Mouse (Mus musculus) embryonic fibroblast, embryonic 13.5 days (primary cell): Measurements from ENCODE around the gene Ugt1a9.

ENCODE experiments used
- CTCF ChIP-seq: IDR thresholded peaks from 2 replicates; pipeline ENCODE4 v1.5.1; 2011; ENCODE audit warnings: mild to moderate bottlenecking, control low read depth, low read length, moderate library complexity, borderline replicate concordance; ENCODE audit not compliant: insufficient read depth
- POLR2A ChIP-seq: IDR thresholded peaks from 2 replicates; pipeline ENCODE4 v1.6.1; 2011; ENCODE audit warnings: low read depth, mild to moderate bottlenecking, control low read depth, low read length, moderate library complexity

DNA sequence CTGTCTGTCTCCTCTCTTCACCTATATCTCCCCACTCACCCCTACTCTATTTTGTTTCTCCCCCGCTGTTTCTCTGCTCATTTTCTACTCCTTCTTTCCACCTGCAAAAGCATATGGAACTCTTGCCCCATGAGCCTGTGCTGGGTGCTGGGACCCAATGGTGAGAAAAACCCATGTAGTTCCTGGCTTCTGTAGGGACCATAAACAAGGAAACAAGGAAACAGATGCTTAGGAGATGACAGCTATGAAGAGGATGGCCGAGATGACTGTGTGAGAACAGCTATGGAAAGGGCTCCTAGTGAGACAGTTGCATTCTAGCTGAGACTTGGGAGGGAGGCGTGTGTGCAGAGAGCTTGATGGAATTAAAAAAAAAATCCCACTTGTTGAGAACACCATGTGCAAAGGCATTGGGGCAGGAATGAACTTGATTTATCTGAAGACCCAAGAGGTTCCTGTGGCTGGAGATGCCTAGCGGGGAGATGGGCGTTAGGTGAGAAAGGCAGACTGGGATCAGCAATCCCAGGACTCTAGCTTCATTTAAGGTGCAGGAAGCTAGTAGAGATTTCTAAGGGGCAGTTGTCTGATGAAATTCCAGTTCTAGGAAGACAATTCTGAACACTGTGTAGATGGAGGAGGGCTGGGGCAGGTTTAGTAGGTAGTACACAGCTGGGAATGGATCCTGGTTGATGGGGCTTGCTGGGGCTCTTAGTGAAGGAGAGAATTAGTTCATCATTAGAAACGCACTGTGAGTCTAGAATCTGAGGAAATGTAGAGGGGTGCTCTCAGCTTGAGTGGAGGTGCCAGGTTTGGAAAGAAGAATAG is 160.6 kb downstream of the Ugt1a9 start:
- TF ChIP-seq POLR2A (no peak), CTCF (no peak)
